In the genomic region with DNA sequence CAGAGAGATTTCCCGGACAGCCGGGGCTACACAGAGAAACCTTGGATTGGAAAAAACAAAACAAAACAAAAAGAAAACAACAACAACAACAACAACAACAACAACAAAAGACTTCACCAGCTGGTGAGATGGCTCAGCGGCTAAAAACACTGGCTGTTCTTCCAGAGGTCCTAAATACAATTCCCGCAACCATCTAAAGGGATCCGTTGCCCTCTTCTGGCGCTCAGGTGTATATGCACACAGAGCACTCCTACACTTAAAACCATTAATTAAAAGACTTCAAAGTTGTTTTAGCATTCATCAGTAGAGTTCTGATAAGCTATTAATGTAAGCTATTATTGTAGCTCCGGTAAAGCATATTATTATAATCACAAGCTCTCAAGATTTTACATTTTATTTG, we compare ENCODE assay signal across 13 mouse cellular contexts. TPM values are rescaled to one million over a fixed set of nuclear protein-coding genes. Genes with fewer than 3 reads are reported as not detected.
DNase-seq lines count a peak whose midpoint lies in the region; ATAC-seq and TF ChIP-seq lines count a peak whose summit lies in the region.
"Had no signal": no experiment of that assay in that cellular context is flagged by ENCODE, and none has a peak within 500 bp of the region (broad histone marks: within the 10 kb centered on the region; RNA-seq: fewer than 3 reads in every experiment).

No protein-coding gene starts in this region.

- no peaks in the 10 kb centered on the region for H3K9me3 ChIP-seq in midbrain, postnatal 0 days (ENCODE audit: low read length)
- H3K9me3 ChIP-seq in midbrain, embryonic 11.5 days (ENCODE audit: control insufficient read depth, low read length), result no peaks in the 10 kb centered on the region
- H3K9me3 ChIP-seq: forebrain, embryonic 10.5 days had no signal

- TF ChIP-seq POLR2A in heart, adult 2 months (IDR thresholded peaks at IDR 0.05; ENCODE audit: insufficient read depth, low read depth, low read length), result no peak
- TF ChIP-seq POLR2A in brain, embryonic 14.5 days (IDR thresholded peaks at IDR 0.05; ENCODE audit: borderline replicate concordance, extremely low read depth, insufficient read depth, insufficient read length, poor library complexity, severe bottlenecking), result no peak

- no peak overlapping the region for H3K4me2 ChIP-seq in midbrain, postnatal 0 days (ENCODE audit: low read depth, low read length, poor library complexity, severe bottlenecking)
- H3K4me2 ChIP-seq in midbrain, embryonic 11.5 days, result no peak overlapping the region

- H3K9ac ChIP-seq in heart, adult 2 months (ENCODE audit: low read depth, low read length), result no peak overlapping the region
- H3K9ac ChIP-seq in midbrain, postnatal 0 days (replicated peaks; ENCODE audit: low read length, poor library complexity, severe bottlenecking), result no peak overlapping the region
- no peak overlapping the region for H3K9ac ChIP-seq in midbrain, embryonic 11.5 days (ENCODE audit: low read length)

- no peak overlapping the region for H3K27ac ChIP-seq in heart, adult 2 months
- H3K27ac ChIP-seq in midbrain, postnatal 0 days (ENCODE audit: low read depth, low read length), result no peak overlapping the region
- no peak overlapping the region for H3K27ac ChIP-seq in midbrain, embryonic 11.5 days (ENCODE audit: low read depth, low read length)
- H3K27ac ChIP-seq: forebrain, embryonic 10.5 days had no signal

- H3K4me3 ChIP-seq in heart, adult 2 months, result no peak overlapping the region
- H3K4me3 ChIP-seq in midbrain, postnatal 0 days (ENCODE audit: low read depth, low read length), result no peak overlapping the region
- H3K4me3 ChIP-seq in midbrain, embryonic 11.5 days (ENCODE audit: low read depth, low read length), result no peak overlapping the region
- H3K4me3 ChIP-seq: forebrain, embryonic 10.5 days had no signal

- ATAC-seq in midbrain, postnatal 0 days (ENCODE audit: low FRiP score), result no peak
- no peak for ATAC-seq in midbrain, embryonic 11.5 days (ENCODE audit: low FRiP score)
- ATAC-seq: inflammation-experienced regulatory T-cells, adult 6 months had no signal

- H3K27me3 ChIP-seq in heart, adult 2 months (ENCODE audit: control insufficient read depth, insufficient read depth, low read length), result no peaks in the 10 kb centered on the region
- H3K27me3 ChIP-seq in midbrain, postnatal 0 days (ENCODE audit: insufficient read depth, low read length), result no peaks in the 10 kb centered on the region
- no peaks in the 10 kb centered on the region for H3K27me3 ChIP-seq in midbrain, embryonic 11.5 days (ENCODE audit: control insufficient read depth, insufficient read depth, low read length)

- no peaks in the 10 kb centered on the region for H3K36me3 ChIP-seq in heart, adult 2 months (ENCODE audit: control insufficient read depth, insufficient read depth, low read length)
- H3K36me3 ChIP-seq in midbrain, postnatal 0 days (ENCODE audit: insufficient read depth, low read length), result no peaks in the 10 kb centered on the region
- H3K36me3 ChIP-seq in midbrain, embryonic 11.5 days (ENCODE audit: control insufficient read depth, insufficient read depth, low read length), result no peaks in the 10 kb centered on the region
- H3K36me3 ChIP-seq: forebrain, embryonic 10.5 days had no signal

- WGBS in heart, adult 2 months, result 63% methylated on average over 7 of the region's 7 CpGs
- WGBS in midbrain, postnatal 0 days, result 53% methylated on average over 7 of the region's 7 CpGs
- WGBS in midbrain, embryonic 11.5 days, result 61% methylated on average over 7 of the region's 7 CpGs

- DNase-seq in heart, adult 2 months, result no peak
- no peak for DNase-seq in heart, postnatal 10 days
- DNase-seq in midbrain, postnatal 0 days (ENCODE audit: low spot score), result peak; percentile 5
- no peak for DNase-seq in midbrain, embryonic 11.5 days (ENCODE audit: low spot score, missing footprints)
- DNase-seq in brain, embryonic 14.5 days (ENCODE audit: low read depth), result peak; percentile 14
- no peak for DNase-seq in spleen, postnatal 14 days (ENCODE audit: low spot score in 2 of 2)
- DNase-seq in cerebellum, postnatal 14 days, result no peak
- no peak for DNase-seq in left cerebral cortex, postnatal 25 days (ENCODE audit: low spot score in 2 of 2)
- DNase-seq: adrenal gland, adult 2 months; gastrocnemius, postnatal 36 days; lung, adult 2 months had no signal

- 0 out of 2 replicates have a peak, but pooled peaks have one; percentile 6 for TF ChIP-seq CTCF in heart, adult 2 months (IDR thresholded peaks at IDR 0.05)
- TF ChIP-seq CTCF in midbrain, postnatal 0 days (IDR thresholded peaks at IDR 0.05), result peak; percentile 50
- TF ChIP-seq CTCF in brain, embryonic 14.5 days (IDR thresholded peaks at IDR 0.05; ENCODE audit: borderline replicate concordance, extremely low read depth, insufficient read depth, insufficient read length), result no peak

- H3K4me1 ChIP-seq in heart, adult 2 months (ENCODE audit: control insufficient read depth, insufficient read depth, low read length), result no peaks in the 10 kb centered on the region
- no peaks in the 10 kb centered on the region for H3K4me1 ChIP-seq in midbrain, postnatal 0 days (ENCODE audit: insufficient read depth, low read length)
- no peaks in the 10 kb centered on the region for H3K4me1 ChIP-seq in midbrain, embryonic 11.5 days (ENCODE audit: control insufficient read depth, insufficient read depth, low read length)
- H3K4me1 ChIP-seq: forebrain, embryonic 10.5 days had no signal

- no peak for TF ChIP-seq EP300 in heart, adult 2 months (IDR thresholded peaks at IDR 0.05; ENCODE audit: insufficient read depth, low read depth, low read length)

- intact Hi-C loops in heart, adult 2 months (cut with DNase I), result no loop called here
- intact Hi-C loops in heart, postnatal 10 days (cut with DNase I), result no loop called here
- intact Hi-C loops in left cerebral cortex, postnatal 25 days (cut with DNase I), result no loop called here

- H3K79me2 ChIP-seq in heart, adult 2 months (replicated peaks; ENCODE audit: control insufficient read depth, insufficient read depth, low read length), result no peaks in the 10 kb centered on the region

RNA-seq across cellular contexts. Expression of a gene that starts 4.4 kb away (rescaled TPM):
- total RNA-seq in heart, adult 2 months (2021), result 10 to 100 TPM; 81.1 to 88.0 TPM
- 135 and 169 TPM in 2 replicates for polyA plus RNA-seq in heart, adult 2 months (2012; rRNA removed)
- 10 to 100 TPM; 84.4 to 85.1 TPM for total RNA-seq in heart, postnatal 10 days (2021)
- total RNA-seq in midbrain, postnatal 0 days (2014; rRNA removed), result 262 and 315 TPM in 2 replicates
- polyA plus RNA-seq in midbrain, postnatal 0 days (2015; fragmentation: Nextera tagmentation; extraction: Ambion mirVana), result 424 and 456 TPM in 2 replicates
- polyA plus RNA-seq in midbrain, embryonic 11.5 days (2014; fragmentation: Nextera tagmentation; extraction: Ambion mirVana), result 92.9 and 98.3 TPM in 2 replicates
- polyA plus RNA-seq in brain, embryonic 14.5 days (2012; rRNA removed), result 229 and 263 TPM in 2 replicates
- total RNA-seq in left cerebral cortex, postnatal 25 days (2021), result 100 to 1,000 TPM; 183 to 190 TPM

Comparison
In these comparisons a context has a peak if more than half of its experiments do, and no peak if none do; other contexts are left out.
1. DNase-seq: peak in midbrain, postnatal 0 days (single experiment) and brain, embryonic 14.5 days (single experiment); none in heart, adult 2 months (0 of 2), heart, postnatal 10 days (0 of 2), midbrain, embryonic 11.5 days (single experiment), spleen, postnatal 14 days (0 of 2), cerebellum, postnatal 14 days (0 of 2) and left cerebral cortex, postnatal 25 days (0 of 2).